Mouse (Mus musculus): ENCODE data around the gene Ugt1a6a. TPM values are rescaled to one million over a fixed set of nuclear protein-coding genes. Genes with fewer than 3 reads are reported as not detected.

The Ugt1a6a gene
- polyA plus RNA-seq, 1 experiment from 2014 or later: 35.4 TPM

- no peaks in the 10 kb centered on the region for H3K4me1 ChIP-seq (ENCODE audit: control insufficient read depth, insufficient read depth, low read length)
- no peaks in the 10 kb centered on the region for H3K9me3 ChIP-seq (replicated peaks; ENCODE audit: control insufficient read depth, low read length)
- 71% methylated on average over 3 of the region's 3 CpGs for WGBS
- no peak overlapping the region for H3K4me2 ChIP-seq (ENCODE audit: low read depth, low read length)
- H3K27me3 ChIP-seq (ENCODE audit: control insufficient read depth, insufficient read depth, low read length): no peaks in the 10 kb centered on the region
- ATAC-seq (ENCODE audit: insufficient read depth, low FRiP score): no peak
- no peak overlapping the region for H3K27ac ChIP-seq (ENCODE audit: low read length)
- H3K9ac ChIP-seq (ENCODE audit: low read length): no peak overlapping the region
- no peak overlapping the region for H3K4me3 ChIP-seq (replicated peaks; ENCODE audit: low read length)
- H3K36me3 ChIP-seq (ENCODE audit: control insufficient read depth, insufficient read depth, low read length): no peaks in the 10 kb centered on the region
Observed at GRCm38 (mm10) chr1:88197443-88197842, 62.8 kb downstream of the Ugt1a6a start.

- H3K4me2 ChIP-seq (ENCODE audit: low read depth, low read length): no peak overlapping the region
- no peaks in the 10 kb centered on the region for H3K36me3 ChIP-seq (ENCODE audit: control insufficient read depth, insufficient read depth, low read length)
- no peaks in the 10 kb centered on the region for H3K9me3 ChIP-seq (replicated peaks; ENCODE audit: control insufficient read depth, low read length)
- H3K27ac ChIP-seq (ENCODE audit: low read length): no peak overlapping the region
- peaks cover 1% of the 10 kb centered on the region; the same call in 1 of the 2 replicates for H3K4me1 ChIP-seq (ENCODE audit: control insufficient read depth, insufficient read depth, low read length)
- no peaks in the 10 kb centered on the region for H3K27me3 ChIP-seq (ENCODE audit: control insufficient read depth, insufficient read depth, low read length)
- 58% methylated on average over 2 of the region's 2 CpGs for WGBS
- ATAC-seq (ENCODE audit: insufficient read depth, low FRiP score): no peak
- H3K4me3 ChIP-seq (replicated peaks; ENCODE audit: low read length): no peak overlapping the region
- H3K9ac ChIP-seq (ENCODE audit: low read length): no peak overlapping the region
Observed at GRCm38 (mm10) chr1:88199996-88200395, 65.4 kb downstream of the Ugt1a6a start.

GRCm38 (mm10) chr1:88200456-88200855 is 65.8 kb downstream of the Ugt1a6a start, which contains the start of gene Ugt1a2:
TSS of gene Ugt1a2 (plus strand) at chr1:88200601.
- Histone ChIP-seq H3K36me3 (ENCODE audit: control insufficient read depth, insufficient read depth, low read length) (no peaks in the 10 kb centered on the region), H3K27ac (ENCODE audit: low read length) (no peak within 1 kb of the TSS), H3K4me3 (replicated peaks; ENCODE audit: low read length) (no peak within 1 kb of the TSS), H3K4me2 (ENCODE audit: low read depth, low read length) (no peak within 1 kb of the TSS), H3K4me1 (ENCODE audit: control insufficient read depth, insufficient read depth, low read length) (peaks cover 6% of the 10 kb centered on the region; the same call in 1 of the 2 replicates), H3K27me3 (ENCODE audit: control insufficient read depth, insufficient read depth, low read length) (no peaks in the 10 kb centered on the region), H3K9me3 (replicated peaks; ENCODE audit: control insufficient read depth, low read length) (no peaks in the 10 kb centered on the region), H3K9ac (ENCODE audit: low read length) (no peak within 1 kb of the TSS)
- no peak for ATAC-seq (ENCODE audit: insufficient read depth, low FRiP score)
- WGBS: 73% methylated on average over 7 of the region's 7 CpGs

GRCm38 (mm10) chr1:88205294-88205922 is 70.8 kb downstream of the Ugt1a6a start, which contains the start of gene Dnajb3:
TSS of gene Dnajb3 (minus strand) at chr1:88205782.
- peak; percentile 96 for ATAC-seq (ENCODE audit: insufficient read depth, low FRiP score)
- 5% methylated on average over 59 of the region's 62 CpGs for WGBS
- no peaks in the 10 kb centered on the region for H3K9me3 ChIP-seq (replicated peaks; ENCODE audit: control insufficient read depth, low read length)
- H3K27me3 ChIP-seq (ENCODE audit: control insufficient read depth, insufficient read depth, low read length): no peaks in the 10 kb centered on the region
- peak within 1 kb of the TSS; percentile 52 for H3K27ac ChIP-seq (ENCODE audit: low read length)
- H3K36me3 ChIP-seq (ENCODE audit: control insufficient read depth, insufficient read depth, low read length): no peaks in the 10 kb centered on the region
- H3K4me3 ChIP-seq (replicated peaks; ENCODE audit: low read length): peak within 1 kb of the TSS; percentile 51
- H3K9ac ChIP-seq (ENCODE audit: low read length): peak within 1 kb of the TSS; percentile 84
- peak within 1 kb of the TSS; percentile 83 for H3K4me2 ChIP-seq (ENCODE audit: low read depth, low read length)
- peaks cover 6% of the 10 kb centered on the region; the same call in 1 of the 2 replicates for H3K4me1 ChIP-seq (ENCODE audit: control insufficient read depth, insufficient read depth, low read length)

GRCm38 (mm10) chr1:88206843-88207479 is 72.4 kb downstream of the Ugt1a6a start:
- Histone ChIP-seq H3K4me1 (ENCODE audit: control insufficient read depth, insufficient read depth, low read length) (peaks cover 6% of the 10 kb centered on the region; the same call in 1 of the 2 replicates), H3K4me2 (ENCODE audit: low read depth, low read length) (no peak overlapping the region), H3K27ac (ENCODE audit: low read length) (no peak overlapping the region), H3K4me3 (replicated peaks; ENCODE audit: low read length) (no peak overlapping the region), H3K9me3 (replicated peaks; ENCODE audit: control insufficient read depth, low read length) (peaks cover 7% of the 10 kb centered on the region), H3K9ac (ENCODE audit: low read length) (no peak overlapping the region), H3K36me3 (ENCODE audit: control insufficient read depth, insufficient read depth, low read length) (no peaks in the 10 kb centered on the region), H3K27me3 (ENCODE audit: control insufficient read depth, insufficient read depth, low read length) (no peaks in the 10 kb centered on the region)
- ATAC-seq (ENCODE audit: insufficient read depth, low FRiP score): no peak
- WGBS: 71% methylated on average over 2 of the region's 2 CpGs

GRCm38 (mm10) chr1:88211812-88212211 is 77.2 kb downstream of the Ugt1a6a start, which contains the start of gene Ugt1a1:
TSS of gene Ugt1a1 (plus strand) at chr1:88211959.
- Histone ChIP-seq H3K9me3 (replicated peaks; ENCODE audit: control insufficient read depth, low read length) (peaks cover 49% of the 10 kb centered on the region), H3K27ac (ENCODE audit: low read length) (no peak within 1 kb of the TSS)
- 64% methylated on average over 8 of the region's 8 CpGs for WGBS

GRCm38 (mm10) chr1:88212341-88213045 is 77.9 kb downstream of the Ugt1a6a start:
- no peak overlapping the region for H3K9ac ChIP-seq (ENCODE audit: low read length)
- H3K36me3 ChIP-seq (ENCODE audit: control insufficient read depth, insufficient read depth, low read length): no peaks in the 10 kb centered on the region
- no peaks in the 10 kb centered on the region for H3K4me1 ChIP-seq (ENCODE audit: control insufficient read depth, insufficient read depth, low read length)
- 0 out of 2 replicates have a peak, but pooled peaks have one; percentile 15 for ATAC-seq (ENCODE audit: insufficient read depth, low FRiP score)
- H3K27ac ChIP-seq (ENCODE audit: low read length): no peak overlapping the region
- WGBS: 60% methylated on average over 8 of the region's 8 CpGs
- peaks cover 56% of the 10 kb centered on the region for H3K9me3 ChIP-seq (replicated peaks; ENCODE audit: control insufficient read depth, low read length)
- no peak overlapping the region for H3K4me2 ChIP-seq (ENCODE audit: low read depth, low read length)
- no peak overlapping the region for H3K4me3 ChIP-seq (replicated peaks; ENCODE audit: low read length)
- no peaks in the 10 kb centered on the region for H3K27me3 ChIP-seq (ENCODE audit: control insufficient read depth, insufficient read depth, low read length)

More at GRCm38 (mm10) chr1:88211812-88212211, 77.2 kb downstream of the Ugt1a6a start, which contains the start of gene Ugt1a1:
- Histone ChIP-seq H3K9ac (ENCODE audit: low read length) (no peak within 1 kb of the TSS), H3K4me1 (ENCODE audit: control insufficient read depth, insufficient read depth, low read length) (no peaks in the 10 kb centered on the region), H3K4me2 (ENCODE audit: low read depth, low read length) (no peak within 1 kb of the TSS), H3K4me3 (replicated peaks; ENCODE audit: low read length) (no peak within 1 kb of the TSS), H3K36me3 (ENCODE audit: control insufficient read depth, insufficient read depth, low read length) (no peaks in the 10 kb centered on the region), H3K27me3 (ENCODE audit: control insufficient read depth, insufficient read depth, low read length) (no peaks in the 10 kb centered on the region)
- ATAC-seq (ENCODE audit: insufficient read depth, low FRiP score): peak; percentile 12

- H3K27me3 ChIP-seq (ENCODE audit: control insufficient read depth, insufficient read depth, low read length): no peaks in the 10 kb centered on the region
- no peak for ATAC-seq (ENCODE audit: insufficient read depth, low FRiP score)
- peaks cover 58% of the 10 kb centered on the region for H3K9me3 ChIP-seq (replicated peaks; ENCODE audit: control insufficient read depth, low read length)
- H3K4me3 ChIP-seq (replicated peaks; ENCODE audit: low read length): no peak overlapping the region
- H3K4me2 ChIP-seq (ENCODE audit: low read depth, low read length): no peak overlapping the region
- H3K9ac ChIP-seq (ENCODE audit: low read length): no peak overlapping the region
- 78% methylated on average over 1 of the region's 1 CpGs for WGBS
- H3K4me1 ChIP-seq (ENCODE audit: control insufficient read depth, insufficient read depth, low read length): no peaks in the 10 kb centered on the region
- no peaks in the 10 kb centered on the region for H3K36me3 ChIP-seq (ENCODE audit: control insufficient read depth, insufficient read depth, low read length)
- H3K27ac ChIP-seq (ENCODE audit: low read length): no peak overlapping the region
Observed at GRCm38 (mm10) chr1:88213061-88213460, 78.5 kb downstream of the Ugt1a6a start.

Data from stomach, embryonic 16.5 days (tissue).